Mouse (Mus musculus) hindbrain, embryonic 10.5 days (tissue): Measurements from ENCODE around the gene Gadd45a. TPM values are rescaled to one million over a fixed set of nuclear protein-coding genes. Genes with fewer than 3 reads are reported as not detected.

ENCODE experiments used
- DNase-seq: peaks from one replicate; pipeline ENCODE4 v3.0.0-alpha.2; 2017; ENCODE audit warnings: low spot score
- H3K27ac ChIP-seq: fragments of 300-500 bp; sonication (generic); 2 replicates; pipeline ENCODE4 v1.5.1; 2016; ENCODE audit warnings: mild to moderate bottlenecking, moderate library complexity
- H3K27me3 ChIP-seq: fragments of 300-500 bp; sonication (generic); 2 replicates; pipeline ENCODE4 v1.6.1; 2016; ENCODE audit warnings: mild to moderate bottlenecking; ENCODE audit not compliant: poor library complexity, insufficient read depth, severe bottlenecking
- H3K36me3 ChIP-seq: fragments of 300-500 bp; sonication (generic); 2 replicates; pipeline ENCODE4 v1.6.1; 2016; ENCODE audit warnings: mild to moderate bottlenecking, moderate library complexity
- H3K4me1 ChIP-seq: fragments of 300-500 bp; sonication (generic); replicated peaks from 2 replicates; pipeline ENCODE4 v1.6.1; 2016; ENCODE audit warnings: mild to moderate bottlenecking
- H3K4me3 ChIP-seq: fragments of 300-500 bp; sonication (generic); 2 replicates; pipeline ENCODE4 v1.5.1; 2016; ENCODE audit warnings: mild to moderate bottlenecking, moderate library complexity
- H3K9me3 ChIP-seq: fragments of 300-500 bp; sonication (generic); 2 replicates; pipeline ENCODE4 v1.6.1; 2016; ENCODE audit warnings: mild to moderate bottlenecking, moderate library complexity
- WGBS: fragments of 180-500 bp; shearing (Covaris S2); methylation state at CpG from one replicate; pipeline ENCODE4 v1.1.7; 2016; 5-methylcytosine and 5-hydroxymethylcytosine counted together
- polyA plus RNA-seq: library from polyadenylated mRNA; unstranded; fragments of >200 nt; fragmentation: Nextera tagmentation; extraction: Ambion mirVana; gene quantifications from 2 replicates; pipeline ENCODE4 v1.2.1, GENCODE M21; 2016

The Gadd45a gene
- polyA plus RNA-seq, 1 experiment from 2014 or later, result 21.9 TPM

- no peak for DNase-seq
- Histone ChIP-seq H3K27me3 (no peaks in the 10 kb centered on the region), H3K4me1 (no peaks in the 10 kb centered on the region), H3K4me3 (no peak overlapping the region), H3K9me3 (no peaks in the 10 kb centered on the region), H3K27ac (no peak overlapping the region), H3K36me3 (no peaks in the 10 kb centered on the region)
- WGBS, result 89% methylated on average over 5 of the region's 5 CpGs
These were observed 22.8 kb upstream of the Gadd45a start for GRCm38 (mm10) chr6:67060057-67060456.

- Histone ChIP-seq H3K4me3 (no peak overlapping the region), H3K9me3 (no peaks in the 10 kb centered on the region), H3K27ac (no peak overlapping the region), H3K36me3 (no peaks in the 10 kb centered on the region), H3K27me3 (no peaks in the 10 kb centered on the region), H3K4me1 (no peaks in the 10 kb centered on the region)
- DNase-seq, result no peak
- WGBS, result 93% methylated on average over 7 of the region's 7 CpGs
These were observed 20.9 kb upstream of the Gadd45a start for GRCm38 (mm10) chr6:67057991-67058696.

GRCm38 (mm10) chr6:67057574-67057973 lies 20.3 kb upstream of the Gadd45a start:
- no peak for DNase-seq
- WGBS, result 85% methylated on average over 5 of the region's 5 CpGs
- no peak overlapping the region for H3K27ac ChIP-seq
- no peak overlapping the region for H3K4me3 ChIP-seq
- no peaks in the 10 kb centered on the region for H3K27me3 ChIP-seq
- H3K4me1 ChIP-seq, result no peaks in the 10 kb centered on the region
- no peaks in the 10 kb centered on the region for H3K36me3 ChIP-seq
- H3K9me3 ChIP-seq, result no peaks in the 10 kb centered on the region

GRCm38 (mm10) chr6:67056889-67057564 lies 19.8 kb upstream of the Gadd45a start:
- Histone ChIP-seq H3K27me3 (no peaks in the 10 kb centered on the region), H3K4me1 (no peaks in the 10 kb centered on the region), H3K4me3 (no peak overlapping the region), H3K36me3 (no peaks in the 10 kb centered on the region), H3K9me3 (no peaks in the 10 kb centered on the region), H3K27ac (no peak overlapping the region)
- DNase-seq, result no peak
- WGBS, result 81% methylated on average over 3 of the region's 3 CpGs

GRCm38 (mm10) chr6:67056108-67056888 lies 19.0 kb upstream of the Gadd45a start:
- H3K27ac ChIP-seq, result no peak overlapping the region
- H3K27me3 ChIP-seq, result no peaks in the 10 kb centered on the region
- no peak for DNase-seq
- no peaks in the 10 kb centered on the region for H3K36me3 ChIP-seq
- no peak overlapping the region for H3K4me3 ChIP-seq
- no peaks in the 10 kb centered on the region for H3K4me1 ChIP-seq
- H3K9me3 ChIP-seq, result no peaks in the 10 kb centered on the region
- WGBS, result 85% methylated on average over 15 of the region's 15 CpGs

- no peak overlapping the region for H3K27ac ChIP-seq
- no peaks in the 10 kb centered on the region for H3K9me3 ChIP-seq
- no peak overlapping the region for H3K4me3 ChIP-seq
- H3K4me1 ChIP-seq, result peaks cover 9% of the 10 kb centered on the region
- no peak for DNase-seq
- H3K27me3 ChIP-seq, result no peaks in the 10 kb centered on the region
- WGBS, result 74% methylated on average over 1 of the region's 1 CpGs
- H3K36me3 ChIP-seq, result no peaks in the 10 kb centered on the region
These were observed 12.8 kb upstream of the Gadd45a start for GRCm38 (mm10) chr6:67050063-67050462.

- Histone ChIP-seq H3K27me3 (no peaks in the 10 kb centered on the region), H3K4me1 (peaks cover 9% of the 10 kb centered on the region), H3K27ac (peak overlapping the region; percentile 13; the same call in 1 of the 2 replicates), H3K36me3 (no peaks in the 10 kb centered on the region), H3K9me3 (no peaks in the 10 kb centered on the region), H3K4me3 (no peak overlapping the region)
- no peak for DNase-seq
- WGBS, result 61% methylated on average over 2 of the region's 2 CpGs
These were observed 12.4 kb upstream of the Gadd45a start for GRCm38 (mm10) chr6:67049695-67050038.

- Histone ChIP-seq H3K4me3 (no peak overlapping the region), H3K27ac (peak overlapping the region; percentile 13; the same call in 1 of the 2 replicates), H3K36me3 (no peaks in the 10 kb centered on the region), H3K4me1 (peaks cover 9% of the 10 kb centered on the region), H3K27me3 (no peaks in the 10 kb centered on the region), H3K9me3 (no peaks in the 10 kb centered on the region)
- peak; percentile 29 for DNase-seq
- WGBS, result 52% methylated on average over 7 of the region's 7 CpGs
These were observed 11.8 kb upstream of the Gadd45a start for GRCm38 (mm10) chr6:67048880-67049694.

GRCm38 (mm10) chr6:67048052-67048691 lies 10.9 kb upstream of the Gadd45a start:
- Histone ChIP-seq H3K4me3 (no peak overlapping the region), H3K9me3 (no peaks in the 10 kb centered on the region), H3K36me3 (no peaks in the 10 kb centered on the region), H3K4me1 (peaks cover 9% of the 10 kb centered on the region), H3K27ac (no peak overlapping the region), H3K27me3 (no peaks in the 10 kb centered on the region)
- no peak for DNase-seq
- WGBS, result 83% methylated on average over 3 of the region's 3 CpGs

- Histone ChIP-seq H3K4me1 (peaks cover 9% of the 10 kb centered on the region), H3K27me3 (no peaks in the 10 kb centered on the region), H3K4me3 (no peak overlapping the region), H3K36me3 (no peaks in the 10 kb centered on the region), H3K9me3 (no peaks in the 10 kb centered on the region), H3K27ac (no peak overlapping the region)
- no peak for DNase-seq
- 82% methylated on average over 3 of the region's 3 CpGs for WGBS
These were observed 9.7 kb upstream of the Gadd45a start for GRCm38 (mm10) chr6:67046937-67047336.

- H3K27ac ChIP-seq, result no peak overlapping the region
- no peaks in the 10 kb centered on the region for H3K36me3 ChIP-seq
- no peaks in the 10 kb centered on the region for H3K27me3 ChIP-seq
- no peaks in the 10 kb centered on the region for H3K9me3 ChIP-seq
- 89% methylated on average over 3 of the region's 3 CpGs for WGBS
- peaks cover 9% of the 10 kb centered on the region for H3K4me1 ChIP-seq
- DNase-seq, result no peak
- no peak overlapping the region for H3K4me3 ChIP-seq
These were observed 8.2 kb upstream of the Gadd45a start for GRCm38 (mm10) chr6:67045424-67045823.

- H3K4me1 ChIP-seq, result peaks cover 11% of the 10 kb centered on the region; the same call in 1 of the 2 replicates
- no peaks in the 10 kb centered on the region for H3K36me3 ChIP-seq
- no peak for DNase-seq
- H3K9me3 ChIP-seq, result no peaks in the 10 kb centered on the region
- no peak overlapping the region for H3K4me3 ChIP-seq
- no peak overlapping the region for H3K27ac ChIP-seq
- no peaks in the 10 kb centered on the region for H3K27me3 ChIP-seq
- WGBS, result 65% methylated on average over 4 of the region's 4 CpGs
These were observed 3.7 kb upstream of the Gadd45a start for GRCm38 (mm10) chr6:67040904-67041410.
